Mouse (Mus musculus): ENCODE measurements around the gene B4gat1. TPM values are rescaled to one million over a fixed set of nuclear protein-coding genes. Genes with fewer than 3 reads are reported as not detected.
A peak's percentile ranks its signal among the peaks of the same experiment; 100 is the strongest.

Gene B4gat1
- total and polyA plus RNA-seq, 2 experiments = 11.8 to 20.1 TPM

DNA sequence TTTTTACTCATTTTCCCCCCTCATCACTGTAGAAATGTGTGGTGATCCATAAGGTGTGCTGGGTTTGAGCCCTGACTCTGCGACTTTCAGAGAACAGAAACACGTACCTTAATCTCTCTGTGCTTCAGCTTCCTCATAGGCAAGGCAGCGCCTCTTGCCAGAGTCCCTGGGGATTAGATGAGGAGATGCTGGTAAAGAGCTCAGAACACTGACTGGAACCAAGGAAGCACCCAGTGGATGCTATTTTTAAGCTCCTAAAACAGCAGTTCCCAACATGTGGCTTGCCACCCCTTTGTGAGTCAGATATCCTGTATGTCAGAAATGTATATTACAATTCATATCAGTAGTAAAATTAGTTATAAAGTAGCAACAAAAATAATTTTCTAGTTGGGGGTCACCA, 20.4 kb upstream of the B4gat1 start:
- no peak overlapping the region for H3K27ac ChIP-seq (replicated peaks; ENCODE audit: insufficient read depth, low read depth, low read length)
- no peak overlapping the region for H3K4me3 ChIP-seq (ENCODE audit: insufficient read depth, low read depth, low read length)
- H3K9ac ChIP-seq (ENCODE audit: low read depth, low read length) = no peak overlapping the region
- WGBS = 84% methylated on average over 3 of the region's 3 CpGs
- H3K36me3 ChIP-seq (ENCODE audit: control insufficient read depth, insufficient read depth, low read length) = no peaks in the 10 kb centered on the region
- no peak for TF ChIP-seq POLR2A (IDR thresholded peaks at IDR 0.05; ENCODE audit: extremely low read depth, insufficient read depth, low read length)
- TF ChIP-seq CTCF (IDR thresholded peaks at IDR 0.05; ENCODE audit: low read depth, low read length) = no peak
- no peaks in the 10 kb centered on the region for H3K27me3 ChIP-seq (ENCODE audit: control insufficient read depth, insufficient read depth, low read length)
- no peaks in the 10 kb centered on the region for H3K79me2 ChIP-seq (ENCODE audit: control insufficient read depth, insufficient read depth, low read length)
- no peaks in the 10 kb centered on the region for H3K4me1 ChIP-seq (ENCODE audit: control insufficient read depth, insufficient read depth, low read length)
- no peak for DNase-seq (ENCODE audit: extremely low read depth, low read depth, low spot score)

DNA sequence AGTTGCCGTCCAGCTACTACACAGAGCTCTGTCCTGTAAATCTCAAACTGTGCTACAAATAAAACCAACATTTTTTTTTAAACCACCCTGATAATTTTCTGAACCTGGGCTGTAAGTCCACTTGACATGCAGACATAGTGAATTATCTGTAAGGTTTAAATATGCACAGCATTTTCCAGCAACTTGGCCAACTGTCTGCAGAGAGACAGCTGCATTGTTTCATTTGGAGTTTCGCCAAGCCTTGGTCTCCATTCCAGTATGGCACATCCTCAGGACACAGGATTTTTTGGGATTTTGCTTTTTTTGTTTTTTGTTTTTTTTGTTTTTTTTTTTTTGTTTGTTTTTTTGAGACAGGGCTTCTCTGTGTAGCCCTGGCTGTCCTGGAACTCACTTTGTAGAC, 17.2 kb upstream of the B4gat1 start:
- 95% methylated on average over 2 of the region's 2 CpGs for WGBS
- H3K9ac ChIP-seq (ENCODE audit: low read depth, low read length) = no peak overlapping the region
- no peak for DNase-seq (ENCODE audit: extremely low read depth, low read depth, low spot score)

DNA sequence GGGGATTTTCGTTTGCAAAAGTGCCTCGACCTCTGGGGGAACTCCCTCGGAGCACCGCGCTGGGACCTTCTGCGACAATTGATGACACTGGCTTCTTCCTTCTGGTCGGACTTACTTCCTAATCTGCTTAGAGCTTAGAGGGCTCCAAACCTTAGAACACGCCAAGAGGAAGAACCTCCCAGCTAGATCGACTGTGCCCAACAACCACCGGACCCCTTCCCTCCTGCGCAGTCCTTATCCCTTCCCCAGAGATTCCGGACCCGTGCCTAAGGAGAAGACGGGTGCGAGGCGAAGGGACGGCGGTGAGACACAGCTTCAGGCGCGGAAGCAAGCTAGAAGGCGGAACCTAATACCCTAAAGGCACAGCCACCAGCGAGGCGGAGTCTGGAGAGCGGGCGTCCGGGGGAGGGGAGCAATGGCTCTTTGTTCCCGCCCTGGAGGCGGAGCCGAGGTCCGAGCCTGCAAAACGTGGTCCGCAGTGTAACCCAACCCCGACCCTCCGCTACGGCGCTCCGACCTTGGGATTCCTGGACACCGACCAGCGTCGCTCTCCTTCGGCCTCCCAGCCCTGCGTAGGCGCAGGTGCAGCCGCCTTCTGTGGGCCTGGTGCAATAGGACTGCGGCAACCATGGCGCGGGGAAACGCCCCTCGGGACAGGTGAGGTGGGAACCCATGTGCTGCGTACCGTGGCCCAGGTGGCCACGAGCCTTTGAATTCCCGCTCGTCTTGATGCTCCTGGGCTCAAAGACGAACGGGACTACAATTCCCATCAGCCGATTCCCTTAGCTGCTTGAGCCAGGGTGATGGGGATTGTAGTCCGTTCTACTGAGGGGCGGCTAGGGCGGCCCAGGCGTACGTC, 14.8 kb upstream of the B4gat1 start, which contains the start of gene Slc29a2:
TSS of gene Slc29a2 (plus strand) at position 240 of the 859 bp plus-strand sequence.
- TF ChIP-seq POLR2A (IDR thresholded peaks at IDR 0.05; ENCODE audit: extremely low read depth, insufficient read depth, low read length) (peak; percentile 85), CTCF (IDR thresholded peaks at IDR 0.05; ENCODE audit: low read depth, low read length) (no peak)
- peak within 1 kb of the TSS; percentile 80 for H3K4me3 ChIP-seq (ENCODE audit: insufficient read depth, low read depth, low read length)
- WGBS = under 1% methylated on average over 62 of the region's 62 CpGs
- H3K27me3 ChIP-seq (ENCODE audit: control insufficient read depth, insufficient read depth, low read length) = no peaks in the 10 kb centered on the region
- DNase-seq (ENCODE audit: extremely low read depth, low read depth, low spot score) = peak; percentile 77
- H3K4me1 ChIP-seq (ENCODE audit: control insufficient read depth, insufficient read depth, low read length) = peaks cover 3% of the 10 kb centered on the region; the same call in 1 of the 2 replicates
- H3K79me2 ChIP-seq (ENCODE audit: control insufficient read depth, insufficient read depth, low read length) = no peaks in the 10 kb centered on the region
- peak within 1 kb of the TSS; percentile 24; the same call in 1 of the 2 replicates for H3K27ac ChIP-seq (replicated peaks; ENCODE audit: insufficient read depth, low read depth, low read length)
- peak within 1 kb of the TSS; percentile 76 for H3K9ac ChIP-seq (ENCODE audit: low read depth, low read length)
- no peaks in the 10 kb centered on the region for H3K36me3 ChIP-seq (ENCODE audit: control insufficient read depth, insufficient read depth, low read length)

More for the DNA sequence above, 17.2 kb upstream of the B4gat1 start:
- Histone ChIP-seq H3K4me3 (ENCODE audit: insufficient read depth, low read depth, low read length) (no peak overlapping the region), H3K79me2 (ENCODE audit: control insufficient read depth, insufficient read depth, low read length) (no peaks in the 10 kb centered on the region), H3K36me3 (ENCODE audit: control insufficient read depth, insufficient read depth, low read length) (no peaks in the 10 kb centered on the region), H3K4me1 (ENCODE audit: control insufficient read depth, insufficient read depth, low read length) (peaks cover 3% of the 10 kb centered on the region; the same call in 1 of the 2 replicates), H3K27ac (replicated peaks; ENCODE audit: insufficient read depth, low read depth, low read length) (no peak overlapping the region), H3K27me3 (ENCODE audit: control insufficient read depth, insufficient read depth, low read length) (no peaks in the 10 kb centered on the region)
- TF ChIP-seq POLR2A (IDR thresholded peaks at IDR 0.05; ENCODE audit: extremely low read depth, insufficient read depth, low read length) (no peak), CTCF (IDR thresholded peaks at IDR 0.05; ENCODE audit: low read depth, low read length) (no peak)

DNA sequence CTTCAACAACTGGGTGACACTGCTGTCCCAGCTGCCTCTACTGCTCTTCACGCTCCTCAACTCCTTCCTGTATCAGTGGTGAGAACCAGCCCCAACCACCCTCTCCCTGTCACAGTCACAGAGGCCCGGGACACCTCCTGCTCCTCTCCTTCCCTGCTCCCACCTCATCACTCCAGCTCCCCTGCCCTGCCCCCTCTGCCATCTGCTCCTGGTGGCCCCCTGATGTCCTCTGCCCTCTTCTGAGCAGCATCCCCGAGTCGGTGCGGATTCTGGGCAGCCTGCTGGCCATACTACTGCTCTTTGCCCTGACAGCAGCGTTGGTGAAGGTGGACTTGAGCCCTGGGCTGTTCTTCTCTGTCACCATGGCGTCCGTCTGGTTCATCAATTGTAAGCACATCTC, 12.5 kb upstream of the B4gat1 start:
- Histone ChIP-seq H3K4me3 (ENCODE audit: insufficient read depth, low read depth, low read length) (no peak overlapping the region), H3K9ac (ENCODE audit: low read depth, low read length) (no peak overlapping the region), H3K79me2 (ENCODE audit: control insufficient read depth, insufficient read depth, low read length) (no peaks in the 10 kb centered on the region), H3K27me3 (ENCODE audit: control insufficient read depth, insufficient read depth, low read length) (no peaks in the 10 kb centered on the region), H3K27ac (replicated peaks; ENCODE audit: insufficient read depth, low read depth, low read length) (no peak overlapping the region), H3K36me3 (ENCODE audit: control insufficient read depth, insufficient read depth, low read length) (no peaks in the 10 kb centered on the region), H3K4me1 (ENCODE audit: control insufficient read depth, insufficient read depth, low read length) (peaks cover 3% of the 10 kb centered on the region; the same call in 1 of the 2 replicates)
- no peak for DNase-seq (ENCODE audit: extremely low read depth, low read depth, low spot score)
- no peak for TF ChIP-seq CTCF (IDR thresholded peaks at IDR 0.05; ENCODE audit: low read depth, low read length)
- TF ChIP-seq POLR2A (IDR thresholded peaks at IDR 0.05; ENCODE audit: extremely low read depth, insufficient read depth, low read length) = no peak
- WGBS = 88% methylated on average over 8 of the region's 8 CpGs

DNA sequence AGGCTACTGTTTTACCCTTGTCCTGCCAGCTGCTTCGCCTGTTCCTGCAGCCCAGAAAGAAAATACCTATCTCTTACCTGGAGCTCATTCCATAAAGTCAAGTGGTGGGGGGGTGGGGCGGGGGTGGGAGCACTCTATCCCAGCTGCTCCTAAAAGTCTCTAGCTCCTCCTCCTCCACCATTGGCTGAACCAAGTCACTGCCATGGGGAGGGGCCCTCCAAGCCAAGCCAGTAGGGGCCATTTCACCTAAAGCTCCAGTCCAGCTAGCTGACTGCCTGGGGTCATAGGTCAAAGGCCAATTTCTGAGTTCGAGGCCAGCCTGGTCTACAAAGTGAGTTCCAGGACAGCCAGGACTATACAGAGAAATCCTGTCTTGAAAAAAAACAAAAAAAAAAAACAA, 5.9 kb upstream of the B4gat1 start:
- no peak overlapping the region for H3K4me3 ChIP-seq (ENCODE audit: insufficient read depth, low read depth, low read length)
- no peaks in the 10 kb centered on the region for H3K27me3 ChIP-seq (ENCODE audit: control insufficient read depth, insufficient read depth, low read length)
- H3K36me3 ChIP-seq (ENCODE audit: control insufficient read depth, insufficient read depth, low read length) = no peaks in the 10 kb centered on the region
- no peaks in the 10 kb centered on the region for H3K79me2 ChIP-seq (ENCODE audit: control insufficient read depth, insufficient read depth, low read length)
- no peaks in the 10 kb centered on the region for H3K4me1 ChIP-seq (ENCODE audit: control insufficient read depth, insufficient read depth, low read length)
- no peak overlapping the region for H3K9ac ChIP-seq (ENCODE audit: low read depth, low read length)
- WGBS = 82% methylated on average over 3 of the region's 3 CpGs
- H3K27ac ChIP-seq (replicated peaks; ENCODE audit: insufficient read depth, low read depth, low read length) = no peak overlapping the region
- no peak for DNase-seq (ENCODE audit: extremely low read depth, low read depth, low spot score)
- no peak for TF ChIP-seq POLR2A (IDR thresholded peaks at IDR 0.05; ENCODE audit: extremely low read depth, insufficient read depth, low read length)
- TF ChIP-seq CTCF (IDR thresholded peaks at IDR 0.05; ENCODE audit: low read depth, low read length) = no peak

DNA sequence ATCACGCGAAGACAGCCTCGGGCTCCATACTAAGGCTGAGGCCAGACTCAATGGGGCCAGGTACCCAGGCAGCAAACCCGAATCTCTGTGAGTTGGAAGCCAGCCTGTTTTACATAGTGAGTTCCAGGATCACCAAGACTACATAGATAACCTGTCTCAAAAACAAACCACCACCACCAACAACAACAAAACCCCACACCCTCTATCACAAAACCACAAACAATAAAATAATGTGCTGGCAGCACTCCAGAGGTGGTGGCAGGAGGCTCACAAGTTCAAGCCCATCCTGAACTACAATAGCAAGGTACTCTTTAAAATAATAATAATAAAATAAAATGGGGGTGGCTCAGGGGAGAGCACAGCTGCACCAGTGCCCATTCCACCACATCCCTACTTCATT, 2.0 kb upstream of the B4gat1 start:
- Histone ChIP-seq H3K4me3 (ENCODE audit: insufficient read depth, low read depth, low read length) (no peak overlapping the region), H3K9ac (ENCODE audit: low read depth, low read length) (no peak overlapping the region), H3K79me2 (ENCODE audit: control insufficient read depth, insufficient read depth, low read length) (peaks cover 9% of the 10 kb centered on the region; the same call in 1 of the 2 replicates), H3K4me1 (ENCODE audit: control insufficient read depth, insufficient read depth, low read length) (peaks cover 11% of the 10 kb centered on the region), H3K36me3 (ENCODE audit: control insufficient read depth, insufficient read depth, low read length) (no peaks in the 10 kb centered on the region), H3K27ac (replicated peaks; ENCODE audit: insufficient read depth, low read depth, low read length) (no peak overlapping the region), H3K27me3 (ENCODE audit: control insufficient read depth, insufficient read depth, low read length) (no peaks in the 10 kb centered on the region)
- DNase-seq (ENCODE audit: extremely low read depth, low read depth, low spot score) = no peak
- TF ChIP-seq POLR2A (IDR thresholded peaks at IDR 0.05; ENCODE audit: extremely low read depth, insufficient read depth, low read length) = no peak
- no peak for TF ChIP-seq CTCF (IDR thresholded peaks at IDR 0.05; ENCODE audit: low read depth, low read length)
- WGBS = 93% methylated on average over 4 of the region's 4 CpGs
